Mouse (Mus musculus): ENCODE results near the gene Gm16223.

Gene Gm16223

DNA sequence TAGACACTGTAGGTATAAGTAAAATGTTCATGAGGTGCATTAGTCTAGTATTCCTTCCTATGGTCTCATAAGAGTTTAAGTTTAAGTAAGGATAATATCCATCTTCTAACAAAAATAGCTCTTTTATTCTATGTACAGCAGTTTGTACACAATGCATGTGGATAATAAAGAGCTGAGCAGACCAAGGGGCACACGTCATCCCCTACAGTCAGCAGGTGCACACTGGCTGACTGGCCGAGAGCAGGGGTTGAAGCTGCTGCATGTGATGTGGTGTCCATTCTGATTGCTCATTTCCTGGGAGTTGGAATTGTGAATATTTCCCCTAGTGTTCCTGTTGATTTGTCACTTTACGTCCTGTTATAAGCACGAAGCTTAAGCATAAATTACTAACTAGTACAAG is 144.6 kb downstream of the Gm16223 start:
- DNase-seq (ENCODE audit: low spot score): no peak

DNA sequence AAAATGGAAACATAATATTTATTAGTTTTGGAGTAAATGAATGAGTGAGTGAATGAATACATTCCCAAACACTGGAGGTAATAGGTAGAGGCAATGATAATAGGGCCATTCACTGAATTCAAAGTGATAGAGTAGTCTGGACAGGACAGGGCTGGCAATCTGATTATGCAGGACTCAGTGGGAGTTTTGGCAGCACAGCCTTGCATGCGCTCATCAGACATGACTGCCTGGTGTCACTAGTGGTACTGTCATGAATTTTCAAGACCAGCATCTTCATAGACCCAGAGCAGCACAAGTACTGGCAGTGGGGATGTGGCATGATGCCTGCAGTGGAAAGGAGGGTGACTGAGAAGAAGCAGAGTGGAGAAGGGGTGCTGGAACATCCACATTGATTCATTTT is 157.1 kb downstream of the Gm16223 start:
- DNase-seq (ENCODE audit: low spot score): no peak

DNA sequence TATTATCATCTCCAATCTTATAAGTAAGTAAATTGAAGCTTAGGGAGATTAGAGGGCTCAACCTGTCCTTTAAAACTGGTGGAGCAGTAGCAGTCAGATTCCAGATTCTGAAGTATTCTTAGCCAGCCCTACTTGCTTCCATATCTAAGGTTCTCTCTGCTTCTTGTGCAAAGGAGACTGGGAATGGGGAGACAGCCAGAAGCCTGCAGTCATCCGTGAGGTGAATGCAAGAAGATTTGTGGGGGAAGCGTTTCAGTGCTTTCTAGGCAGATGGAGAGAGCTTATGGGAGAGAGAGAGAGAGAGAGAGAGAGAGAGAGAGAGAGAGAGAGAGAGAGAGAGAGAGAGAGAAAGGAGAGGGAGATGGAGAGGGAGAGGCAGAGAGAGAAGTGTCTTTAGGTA is 160.9 kb downstream of the Gm16223 start:
- no peak for DNase-seq (ENCODE audit: low spot score)

DNA sequence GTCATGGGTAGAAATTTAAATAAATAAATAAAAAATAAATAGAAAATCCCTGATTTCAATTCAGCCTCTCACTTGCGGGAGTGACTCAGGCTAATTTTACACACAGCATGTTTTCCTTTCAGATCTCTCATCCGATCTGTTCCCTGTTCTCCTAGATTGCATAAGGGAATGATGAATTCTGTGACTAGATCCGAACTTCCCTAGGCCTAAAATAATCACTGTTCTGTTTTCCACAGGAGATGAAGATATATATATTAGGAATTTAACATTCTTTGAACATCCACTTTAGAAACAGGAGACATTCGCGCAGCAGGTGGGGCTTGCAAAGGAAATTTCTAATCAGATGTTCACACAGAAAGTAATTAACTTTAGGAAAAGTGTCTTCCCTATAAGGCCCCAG is 171.5 kb downstream of the Gm16223 start:
- no peak for DNase-seq (ENCODE audit: low spot score)

DNA sequence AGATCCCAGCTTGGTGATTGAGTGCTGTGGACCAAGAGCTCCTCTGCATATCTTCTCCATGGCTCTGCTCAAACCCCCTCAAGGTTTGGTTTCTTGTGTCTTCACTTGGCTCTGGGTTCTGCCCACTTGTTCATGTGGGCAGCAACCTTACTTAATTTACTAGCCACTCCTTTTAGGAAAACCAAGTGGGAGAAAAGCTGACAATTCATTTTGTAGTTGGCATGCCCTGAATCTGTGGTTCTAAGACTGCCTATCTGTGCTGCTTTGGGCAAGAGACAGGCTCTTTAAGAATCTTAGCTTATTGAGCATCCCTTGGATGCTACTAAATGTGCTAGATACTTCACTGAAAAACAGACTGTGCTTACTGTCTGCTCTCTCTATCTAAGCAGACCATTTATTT is 172.0 kb downstream of the Gm16223 start:
- DNase-seq (ENCODE audit: low spot score): no peak

DNA sequence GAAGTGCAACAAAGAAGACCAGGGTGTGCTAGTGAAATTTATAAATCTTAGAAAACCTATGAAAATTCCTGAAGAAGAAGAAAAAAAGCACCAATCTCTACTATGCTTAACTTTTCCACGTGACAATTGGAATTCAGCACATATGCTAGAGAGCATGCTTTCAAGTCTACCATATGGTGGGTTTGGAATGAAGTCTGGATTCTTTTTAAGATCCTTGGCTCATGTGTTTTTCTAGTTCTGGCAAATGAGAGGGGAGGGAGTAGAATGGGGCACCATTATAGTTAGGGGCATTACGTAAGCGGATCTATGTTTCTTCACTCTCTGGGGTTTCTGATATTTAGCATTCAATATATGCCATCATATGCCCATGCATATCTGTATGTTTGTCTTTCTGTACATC is 182.6 kb downstream of the Gm16223 start:
- no peak for DNase-seq (ENCODE audit: low spot score)

Measured in T-cell, adult 2 months (primary cell).